Mouse (Mus musculus) c-Kit-negative CD71-positive TER-119-positive erythroid progenitor cells, embryonic 14.5 days (primary cell): Measurements from ENCODE around the gene Hcfc1r1.

Source experiments
- DNase-seq: peaks from one replicate; pipeline ENCODE4 v3.0.0-alpha.2; 2013; ENCODE audit warnings: low read depth, low spot score

Gene Hcfc1r1

GRCm38 (mm10) chr17:23719455-23719854 is 46.1 kb downstream of the Hcfc1r1 start:
- no peak for DNase-seq

- no peak for DNase-seq
Measured at GRCm38 (mm10) chr17:23721886-23722285, 48.5 kb downstream of the Hcfc1r1 start.

- no peak for DNase-seq
Measured at GRCm38 (mm10) chr17:23722376-23723125, 49.2 kb downstream of the Hcfc1r1 start, which contains the start of gene 1520401A03Rik. Gene 1520401A03Rik, minus strand, starts transcription at chr17:23722783.
